In the genomic region with DNA sequence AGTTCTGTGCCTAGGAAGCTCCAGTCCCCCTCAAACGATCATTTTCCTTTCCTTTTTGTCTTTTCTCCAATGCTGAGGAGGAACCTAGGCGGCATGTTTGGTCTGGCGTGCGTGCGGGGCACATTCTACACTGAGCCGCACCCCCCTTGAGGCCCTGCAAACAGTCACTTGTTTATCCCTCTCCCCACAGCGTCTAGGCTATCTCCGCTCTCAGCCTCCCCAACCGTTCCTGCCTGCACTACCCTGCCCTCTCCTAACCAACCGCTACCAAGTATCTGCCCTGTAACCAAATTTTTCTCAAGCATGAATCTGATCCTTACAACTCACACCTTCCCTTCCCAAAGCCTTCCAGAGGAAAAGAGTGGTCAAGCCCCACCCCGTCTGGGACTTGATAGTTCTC, we compare ENCODE assay signal across 22 mouse cellular contexts. TPM values are rescaled to one million over a fixed set of nuclear protein-coding genes. Genes with fewer than 3 reads are reported as not detected.
DNase-seq lines count a peak whose midpoint lies in the region; ATAC-seq and TF ChIP-seq lines count a peak whose summit lies in the region.
"Had no signal": no experiment of that assay in that cellular context is flagged by ENCODE, and none has a peak within 500 bp of the region (broad histone marks: within the 10 kb centered on the region; RNA-seq: fewer than 3 reads in every experiment).

No protein-coding gene starts in this region.

- ATAC-seq in kidney, embryonic 16.5 days (ENCODE audit: low FRiP score, low TSS enrichment): 0 out of 2 replicates have a peak, but pooled peaks have one; percentile 27
- peak; percentile 84 for ATAC-seq in liver, embryonic 12.5 days
- peak; percentile 77 for ATAC-seq in megakaryocyte-erythroid progenitor cell, adult 5-6 weeks (replicated peaks; ENCODE audit: low FRiP score, low TSS enrichment, poor library complexity, severe bottlenecking)
- ATAC-seq: forebrain, embryonic 13.5 days; hindbrain, embryonic 16.5 days; intestine, postnatal 0 days; midbrain, embryonic 13.5 days; Patski had no signal

- no peaks in the 10 kb centered on the region for H3K9me3 ChIP-seq in kidney, embryonic 16.5 days (ENCODE audit: low read length)
- no peaks in the 10 kb centered on the region for H3K9me3 ChIP-seq in ES-E14 (ENCODE audit: control insufficient read depth, insufficient read depth, low read depth, low read length)
- no peaks in the 10 kb centered on the region for H3K9me3 ChIP-seq in liver, embryonic 12.5 days (replicated peaks)
- no peaks in the 10 kb centered on the region for H3K9me3 ChIP-seq in midbrain, embryonic 10.5 days (replicated peaks)
- H3K9me3 ChIP-seq: forebrain, embryonic 13.5 days; heart, embryonic 15.5 days; midbrain, embryonic 13.5 days; neural tube, embryonic 13.5 days had no signal

- peaks cover 25% of the 10 kb centered on the region for H3K4me1 ChIP-seq in kidney, embryonic 16.5 days (ENCODE audit: insufficient read depth, low read length)
- peaks cover 7 to 12% of the 10 kb centered on the region in 2 experiments; a peak in 3 of 4 replicates for H3K4me1 ChIP-seq in ES-E14 (ENCODE audit: control insufficient read depth in 2 of 2, insufficient read depth in 2 of 2, low read length in 2 of 2, poor library complexity in 1 of 2)
- H3K4me1 ChIP-seq in liver, embryonic 12.5 days: peaks cover 72% of the 10 kb centered on the region
- H3K4me1 ChIP-seq in midbrain, embryonic 10.5 days: peaks cover 23% of the 10 kb centered on the region
- H3K4me1 ChIP-seq: forebrain, embryonic 13.5 days; midbrain, embryonic 13.5 days had no signal

- peaks cover 13% of the 10 kb centered on the region; the same call in 1 of the 2 replicates for H3K36me3 ChIP-seq in kidney, embryonic 16.5 days (ENCODE audit: insufficient read depth, low read length)
- H3K36me3 ChIP-seq in ES-E14 (ENCODE audit: control insufficient read depth, insufficient read depth, low read length, poor library complexity, severe bottlenecking): peaks cover 31% of the 10 kb centered on the region
- H3K36me3 ChIP-seq in liver, embryonic 12.5 days: peaks cover 28% of the 10 kb centered on the region
- peaks cover 13% of the 10 kb centered on the region for H3K36me3 ChIP-seq in midbrain, embryonic 10.5 days

- no peak overlapping the region for H3K4me3 ChIP-seq in kidney, embryonic 16.5 days (ENCODE audit: low read length)
- peak overlapping the region in 1 of 2 experiments; percentile 29; a peak in 2 of 4 replicates for H3K4me3 ChIP-seq in ES-E14 (ENCODE audit: insufficient read depth in 1 of 2, low read depth in 1 of 2, low read length in 2 of 2, poor library complexity in 1 of 2, severe bottlenecking in 1 of 2)
- 0 out of 2 replicates have a peak overlapping the region, but pooled peaks have one; percentile 12 for H3K4me3 ChIP-seq in liver, embryonic 12.5 days
- no peak overlapping the region for H3K4me3 ChIP-seq in midbrain, embryonic 10.5 days
- H3K4me3 ChIP-seq: forebrain, embryonic 13.5 days; heart, embryonic 15.5 days; midbrain, embryonic 13.5 days; neural tube, embryonic 13.5 days had no signal

- H3K27ac ChIP-seq in kidney, embryonic 16.5 days (ENCODE audit: low read length): 0 out of 2 replicates have a peak overlapping the region, but pooled peaks have one; percentile 7
- H3K27ac ChIP-seq in ES-E14 (ENCODE audit: insufficient read depth, low read depth, low read length, poor library complexity, severe bottlenecking): no peak overlapping the region
- H3K27ac ChIP-seq in liver, embryonic 12.5 days: peak overlapping the region; percentile 63
- H3K27ac ChIP-seq in midbrain, embryonic 10.5 days (replicated peaks): no peak overlapping the region
- H3K27ac ChIP-seq: forebrain, embryonic 13.5 days; heart, embryonic 15.5 days; midbrain, embryonic 13.5 days; neural tube, embryonic 13.5 days had no signal

- intact Hi-C loops in left cerebral cortex, postnatal 25 days (cut with DNase I): no loop called here

- H3K9ac ChIP-seq in kidney, embryonic 16.5 days (replicated peaks; ENCODE audit: low read length): no peak overlapping the region
- H3K9ac ChIP-seq in ES-E14 (ENCODE audit: insufficient read depth, low read depth, low read length, poor library complexity, severe bottlenecking): 0 out of 2 replicates have a peak overlapping the region, but pooled peaks have one; percentile 15
- peak overlapping the region; percentile 1; the same call in 1 of the 2 replicates for H3K9ac ChIP-seq in liver, embryonic 12.5 days
- H3K9ac ChIP-seq: forebrain, embryonic 13.5 days; heart, embryonic 15.5 days; midbrain, embryonic 13.5 days; neural tube, embryonic 13.5 days had no signal

- 67% methylated on average over 11 of the region's 11 CpGs for WGBS in kidney, embryonic 16.5 days
- WGBS in liver, embryonic 12.5 days (ENCODE audit: insufficient replicate concordance): 27% methylated on average over 11 of the region's 11 CpGs
- 85% methylated on average over 11 of the region's 11 CpGs for WGBS in midbrain, embryonic 10.5 days

- no peak overlapping the region for H3K4me2 ChIP-seq in kidney, embryonic 16.5 days (replicated peaks; ENCODE audit: low read depth, low read length)
- peak overlapping the region; percentile 40 for H3K4me2 ChIP-seq in liver, embryonic 12.5 days
- H3K4me2 ChIP-seq: forebrain, embryonic 13.5 days; heart, embryonic 15.5 days; midbrain, embryonic 13.5 days; neural tube, embryonic 13.5 days had no signal

- H3K27me3 ChIP-seq in kidney, embryonic 16.5 days (ENCODE audit: insufficient read depth, low read length): no peaks in the 10 kb centered on the region
- H3K27me3 ChIP-seq in liver, embryonic 12.5 days (replicated peaks): no peaks in the 10 kb centered on the region
- no peaks in the 10 kb centered on the region; the same call in 1 of the 2 replicates for H3K27me3 ChIP-seq in midbrain, embryonic 10.5 days (ENCODE audit: low read depth, poor library complexity, severe bottlenecking)
- H3K27me3 ChIP-seq: CH12.LX; forebrain, embryonic 13.5 days; heart, embryonic 15.5 days; midbrain, embryonic 13.5 days; neural tube, embryonic 13.5 days; Patski had no signal

- in situ Hi-C loops in ES-E14 (cut with MboI; ENCODE audit: low sequenced_read_pairs in 2 of 2, unreplicated experiment in 2 of 2): no loop called here

- DNase-seq in kidney, postnatal 36 days: no peak
- no peak for DNase-seq in ES-E14 (ENCODE audit: low read depth, low spot score)
- no peak for DNase-seq in left cerebral cortex, postnatal 25 days (ENCODE audit: low spot score in 2 of 2)
- DNase-seq in midbrain, embryonic 10.5 days (ENCODE audit: low spot score): no peak
- DNase-seq: adrenal gland, postnatal 36 days; cerebellum, adult 2 months; gastrocnemius, postnatal 14 days; heart, adult 18-20 months; lung, adult 2 months; lung, postnatal 4 days; thymus, adult 2 months had no signal

TF ChIP-seq in ES-E14, 5 proteins besides CTCF, POLR2A, EP300 and RAD21:
- no peak for TF ChIP-seq ZC3H11A (IDR thresholded peaks at IDR 0.05; ENCODE audit: borderline replicate concordance, low read depth, low read length)
- TF ChIP-seq CHD2 (IDR thresholded peaks at IDR 0.05; ENCODE audit: low read depth, low read length): no peak
TF ChIP-seq in ES-E14: peak in this region for 0.

RNA-seq across cellular contexts. Expression of a gene that starts 7.0 kb away (rescaled TPM):
- polyA plus RNA-seq in kidney, embryonic 16.5 days (2015; fragmentation: Nextera tagmentation; extraction: Ambion mirVana): 20.4 and 21.2 TPM in 2 replicates
- 75.8 and 96.1 TPM in 2 replicates for total RNA-seq in ES-E14 (2012; rRNA removed)
- polyA plus RNA-seq in liver, embryonic 12.5 days (2016; fragmentation: Nextera tagmentation; extraction: Ambion mirVana): 9.3 and 10.6 TPM in 2 replicates
- 7.3 and 9.3 TPM in 2 replicates for total RNA-seq in megakaryocyte-erythroid progenitor cell, adult 5-6 weeks (2014; fragmentation: Nextera tagmentation)
- total RNA-seq in megakaryocyte-erythroid progenitor cell, adult 5-6 weeks (2017): 2.6 and 3.8 TPM in 2 replicates
- total RNA-seq in left cerebral cortex, postnatal 25 days (2021): 10 to 100 TPM in 1 of 2 experiments, 1 to 10 TPM in 1; 9.5 to 10.2 TPM
- polyA plus RNA-seq in midbrain, embryonic 10.5 days (2016; fragmentation: Nextera tagmentation; extraction: Ambion mirVana): 13.0 and 14.7 TPM in 2 replicates

RNA-seq across cellular contexts. Expression of a gene that starts 30.1 kb away (rescaled TPM):
- polyA plus RNA-seq in kidney, embryonic 16.5 days (2015; fragmentation: Nextera tagmentation; extraction: Ambion mirVana): 1,057 and 1,144 TPM in 2 replicates
- 485 and 496 TPM in 2 replicates for total RNA-seq in ES-E14 (2012; rRNA removed)
- polyA plus RNA-seq in liver, embryonic 12.5 days (2016; fragmentation: Nextera tagmentation; extraction: Ambion mirVana): 2,000 and 2,061 TPM in 2 replicates
- total RNA-seq in megakaryocyte-erythroid progenitor cell, adult 5-6 weeks (2014; fragmentation: Nextera tagmentation): 1,479 and 1,723 TPM in 2 replicates
- total RNA-seq in megakaryocyte-erythroid progenitor cell, adult 5-6 weeks (2017): 2,914 and 3,482 TPM in 2 replicates
- total RNA-seq in left cerebral cortex, postnatal 25 days (2021): 100 to 1,000 TPM; 490 to 544 TPM
- polyA plus RNA-seq in midbrain, embryonic 10.5 days (2016; fragmentation: Nextera tagmentation; extraction: Ambion mirVana): 965 and 979 TPM in 2 replicates

RNA-seq across cellular contexts. Expression of a gene that starts 32.0 kb away (rescaled TPM):
- polyA plus RNA-seq in kidney, embryonic 16.5 days (2015; fragmentation: Nextera tagmentation; extraction: Ambion mirVana): 159 and 164 TPM in 2 replicates
- total RNA-seq in ES-E14 (2012; rRNA removed): 127 and 167 TPM in 2 replicates
- 143 and 148 TPM in 2 replicates for polyA plus RNA-seq in liver, embryonic 12.5 days (2016; fragmentation: Nextera tagmentation; extraction: Ambion mirVana)
- total RNA-seq in megakaryocyte-erythroid progenitor cell, adult 5-6 weeks (2014; fragmentation: Nextera tagmentation): 160 and 183 TPM in 2 replicates
- total RNA-seq in megakaryocyte-erythroid progenitor cell, adult 5-6 weeks (2017): 481 and 593 TPM in 2 replicates
- 10 to 100 TPM; 83.9 to 93.1 TPM for total RNA-seq in left cerebral cortex, postnatal 25 days (2021)
- 203 and 216 TPM in 2 replicates for polyA plus RNA-seq in midbrain, embryonic 10.5 days (2016; fragmentation: Nextera tagmentation; extraction: Ambion mirVana)

RNA-seq across cellular contexts. Expression of a gene that starts 39.6 kb away (rescaled TPM):
- polyA plus RNA-seq in kidney, embryonic 16.5 days (2015; fragmentation: Nextera tagmentation; extraction: Ambion mirVana): 21.0 and 22.2 TPM in 2 replicates
- total RNA-seq in ES-E14 (2012; rRNA removed): 29.7 and 32.8 TPM in 2 replicates
- 19.4 and 21.2 TPM in 2 replicates for polyA plus RNA-seq in liver, embryonic 12.5 days (2016; fragmentation: Nextera tagmentation; extraction: Ambion mirVana)
- total RNA-seq in megakaryocyte-erythroid progenitor cell, adult 5-6 weeks (2014; fragmentation: Nextera tagmentation): 21.2 and 23.4 TPM in 2 replicates
- total RNA-seq in megakaryocyte-erythroid progenitor cell, adult 5-6 weeks (2017): 8.2 and 16.3 TPM in 2 replicates
- 10 to 100 TPM in 1 of 2 experiments, 1 to 10 TPM in 1; 8.5 to 10.8 TPM for total RNA-seq in left cerebral cortex, postnatal 25 days (2021)
- 32.6 and 35.3 TPM in 2 replicates for polyA plus RNA-seq in midbrain, embryonic 10.5 days (2016; fragmentation: Nextera tagmentation; extraction: Ambion mirVana)

Comparison
In these comparisons a context has a peak if more than half of its experiments do, and no peak if none do; other contexts are left out.
1. ATAC-seq: peak in every context shown above with its lines; median percentile 84 in liver, embryonic 12.5 days; 77 in megakaryocyte-erythroid progenitor cell, adult 5-6 weeks; 27 in kidney, embryonic 16.5 days.
2. H3K27ac ChIP-seq: peak in kidney, embryonic 16.5 days (single experiment) and liver, embryonic 12.5 days (single experiment); none in ES-E14 (single experiment) and midbrain, embryonic 10.5 days (single experiment).